Mouse (Mus musculus) heart, postnatal 10 days (tissue): ENCODE results near the gene Ppm1d. TPM values are rescaled to one million over a fixed set of nuclear protein-coding genes. Genes with fewer than 3 reads are reported as not detected.

Experiments used
- DNase-seq, 2 experiments: peaks; one replicate each; pipeline ENCODE4 v3.0.0; 2021
- intact Hi-C: fragments of 180-260 bp; cut with DNase I; formaldehyde crosslinking; loops from one replicate; pipeline ENCODE4 v1.15.1; 2025
- total RNA-seq, 2 experiments: library from RNA; stranded (reverse); gene quantifications; 2 replicates each; pipeline ENCODE4 v1.2.3; 2021

The Ppm1d gene
- total RNA-seq, 2 experiments from 2014 or later: 11.3 to 13.2 TPM

GRCm38 (mm10) chr11:85393990-85394389, 82.9 kb downstream of the Ppm1d start:
- intact Hi-C loops: no loop called here
- peak; percentile 19 to 31 for DNase-seq

- intact Hi-C loops: no loop called here
These were observed 84.3 kb downstream of the Ppm1d start for GRCm38 (mm10) chr11:85395361-85395760.

More at GRCm38 (mm10) chr11:85395361-85395760, 84.3 kb downstream of the Ppm1d start:
- DNase-seq: peak in 1 of 2 experiments; percentile 7

Other genes with a start within 250 kb of the Ppm1d start
- gene Usp32, start 171.1 kb upstream of the Ppm1d start, total RNA-seq: 10 to 100 TPM; 22.7 to 23.1 TPM
- not detected for gene 1700125H20Rik, start 140.8 kb upstream of the Ppm1d start, total RNA-seq
- 10 to 100 TPM; 28.7 to 29.1 TPM for gene Appbp2, start 76.1 kb upstream of the Ppm1d start, total RNA-seq
- gene Bcas3, start 41.9 kb downstream of the Ppm1d start, total RNA-seq: 10 to 100 TPM; 31.9 to 34.6 TPM